Mouse (Mus musculus) forebrain, embryonic 15.5 days (tissue): ENCODE measurements at regions not wholly inside any gene's neighbourhood (a gene's known extent, or its start where the extent isn't known, plus 50 kb on each side); places are given as distances from the start of the nearest gene placed in this dataset.

Source experiments
- ATAC-seq: fragments of 200-750 bp; cut with Nextera tagmentation; replicated peaks from 2 replicates; pipeline ENCODE4 v1.8.0; 2017; ENCODE audit warnings: mild to moderate bottlenecking, moderate TSS enrichment, moderate library complexity
- H3K27ac ChIP-seq: fragments of 300-500 bp; sonication (generic); replicated peaks from 2 replicates; pipeline ENCODE4 v1.5.1; 2015; ENCODE audit warnings: mild to moderate bottlenecking, inconsistent platforms
- H3K27me3 ChIP-seq: fragments of 300-500 bp; sonication (generic); 2 replicates; pipeline ENCODE4 v1.6.1; 2015; ENCODE audit warnings: inconsistent platforms
- H3K36me3 ChIP-seq: fragments of 300-500 bp; sonication (generic); 2 replicates; pipeline ENCODE4 v1.6.1; 2015; ENCODE audit warnings: mild to moderate bottlenecking, inconsistent platforms
- H3K4me1 ChIP-seq: fragments of 300-500 bp; sonication (generic); 2 replicates; pipeline ENCODE4 v1.6.1; 2015; ENCODE audit warnings: inconsistent platforms
- H3K4me2 ChIP-seq: fragments of 300-500 bp; sonication (generic); replicated peaks from 2 replicates; pipeline ENCODE4 v1.6.1; 2015; ENCODE audit warnings: mild to moderate bottlenecking, inconsistent platforms
- H3K4me3 ChIP-seq: fragments of 300-500 bp; sonication (generic); 2 replicates; pipeline ENCODE4 v1.5.1; 2015; ENCODE audit warnings: mild to moderate bottlenecking, inconsistent platforms
- H3K9ac ChIP-seq: fragments of 300-500 bp; sonication (generic); replicated peaks from 2 replicates; pipeline ENCODE4 v1.6.1; 2015; ENCODE audit warnings: mild to moderate bottlenecking, inconsistent platforms
- H3K9me3 ChIP-seq: fragments of 300-500 bp; sonication (generic); 2 replicates; pipeline ENCODE4 v1.6.1; 2016; ENCODE audit warnings: inconsistent platforms
- WGBS: fragments of 180-500 bp; shearing (Covaris S2); methylation state at CpG from one replicate; pipeline ENCODE4 v1.1.7; 2015; ENCODE audit warnings: mixed read lengths; 5-methylcytosine and 5-hydroxymethylcytosine counted together

DNA sequence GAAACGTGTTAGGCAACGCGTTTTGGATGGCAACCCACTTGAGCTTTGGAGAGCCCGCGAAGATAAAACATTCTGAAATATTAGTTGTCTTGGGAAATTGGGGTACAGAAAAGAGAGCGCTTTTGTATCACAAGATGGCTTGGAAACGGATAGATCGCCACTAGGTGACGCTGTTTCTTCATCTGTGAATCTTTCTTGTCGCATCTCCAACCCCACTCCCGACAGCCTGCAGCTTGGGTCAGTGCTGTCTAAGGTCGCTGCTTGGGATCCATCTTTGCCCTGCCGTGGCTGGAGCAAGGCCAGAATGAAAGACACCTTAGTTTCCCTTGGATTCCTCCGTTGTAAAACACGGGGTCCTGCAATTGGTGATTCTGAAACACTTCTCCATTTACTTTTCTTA, 88.3 kb downstream of the Aldh8a1 start:
- Histone ChIP-seq H3K9ac (no peak overlapping the region), H3K27ac (no peak overlapping the region), H3K4me3 (no peak overlapping the region), H3K36me3 (no peaks in the 10 kb centered on the region), H3K4me1 (peaks cover 11% of the 10 kb centered on the region), H3K27me3 (no peaks in the 10 kb centered on the region), H3K9me3 (no peaks in the 10 kb centered on the region), H3K4me2 (0 out of 2 replicates have a peak overlapping the region, but pooled peaks have one; percentile 12)
- 3% methylated on average over 15 of the region's 15 CpGs for WGBS
- peak; percentile 75 for ATAC-seq

DNA sequence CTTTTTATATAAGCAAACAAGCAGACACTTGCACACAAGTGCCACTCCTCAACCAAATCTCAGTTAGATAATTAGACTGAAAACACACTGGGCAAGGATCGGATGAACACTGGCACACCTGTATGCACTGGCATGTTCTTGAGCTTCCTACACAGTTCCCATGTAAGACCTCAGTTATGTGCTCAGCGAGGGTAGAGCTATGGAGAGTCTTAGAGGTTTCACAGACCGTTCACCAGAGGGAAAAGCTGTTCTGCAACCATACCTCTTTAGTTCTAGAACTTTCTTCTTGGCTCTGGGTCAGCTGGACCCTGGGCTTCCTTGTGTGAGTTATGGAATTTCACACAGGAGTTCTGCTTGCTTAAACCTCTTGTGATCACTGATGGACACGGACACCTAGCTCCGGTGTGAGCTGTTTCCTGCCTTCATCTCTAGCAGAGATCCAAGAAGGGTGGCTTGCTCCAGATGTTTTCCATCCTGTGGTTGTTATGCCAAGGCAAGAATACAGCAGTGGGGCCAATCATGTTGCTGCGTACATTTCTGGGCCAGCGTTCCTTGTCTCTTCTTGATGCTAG, 88.8 kb downstream of the Aldh8a1 start:
- ATAC-seq = peak; percentile 51
- WGBS = 53% methylated on average over 7 of the region's 7 CpGs

DNA sequence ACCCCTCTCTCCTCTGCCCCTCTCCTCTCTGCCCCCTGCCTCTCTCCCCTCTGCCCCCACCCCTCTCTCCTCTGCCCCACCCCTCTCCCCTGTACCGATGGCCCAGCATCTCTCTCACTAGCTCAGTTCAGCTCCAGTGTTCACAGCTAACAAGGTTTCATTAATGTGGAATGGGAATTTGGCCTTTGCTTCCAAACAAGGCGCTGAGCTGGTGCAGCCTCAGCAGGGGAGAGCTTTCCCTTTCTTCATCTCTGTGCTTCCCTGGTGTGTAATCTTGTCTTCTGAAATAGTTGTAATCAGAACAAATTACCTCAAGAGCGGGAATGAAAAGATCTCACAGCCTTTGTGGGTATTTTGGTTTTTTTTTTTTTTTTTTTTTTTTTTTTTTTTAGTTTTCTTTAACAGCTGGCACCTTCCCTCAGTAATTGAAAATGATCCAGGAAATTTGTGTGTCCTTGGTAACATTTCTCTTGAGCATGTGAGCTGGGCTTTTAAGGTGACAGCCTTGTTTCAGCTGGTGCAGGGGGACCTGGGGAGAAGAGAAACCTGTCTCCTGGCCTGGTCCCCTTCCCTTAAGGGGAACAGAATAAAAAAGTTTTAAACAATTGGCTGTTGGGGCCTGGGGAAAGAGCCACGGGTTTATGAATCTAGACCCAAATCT, 90.5 kb downstream of the Aldh8a1 start:
- ATAC-seq = 0 out of 2 replicates have a peak, but pooled peaks have one; percentile 30
- Histone ChIP-seq H3K4me1 (peaks cover 11% of the 10 kb centered on the region), H3K4me3 (no peak overlapping the region), H3K4me2 (no peak overlapping the region), H3K27me3 (no peaks in the 10 kb centered on the region), H3K27ac (no peak overlapping the region), H3K36me3 (no peaks in the 10 kb centered on the region), H3K9ac (no peak overlapping the region), H3K9me3 (no peaks in the 10 kb centered on the region)
- WGBS = 4% methylated on average over 4 of the region's 4 CpGs

More for the DNA sequence above, 88.8 kb downstream of the Aldh8a1 start:
- Histone ChIP-seq H3K4me2 (no peak overlapping the region), H3K27ac (no peak overlapping the region), H3K4me3 (no peak overlapping the region), H3K9ac (no peak overlapping the region), H3K9me3 (no peaks in the 10 kb centered on the region), H3K27me3 (no peaks in the 10 kb centered on the region), H3K36me3 (no peaks in the 10 kb centered on the region), H3K4me1 (peaks cover 11% of the 10 kb centered on the region)

DNA sequence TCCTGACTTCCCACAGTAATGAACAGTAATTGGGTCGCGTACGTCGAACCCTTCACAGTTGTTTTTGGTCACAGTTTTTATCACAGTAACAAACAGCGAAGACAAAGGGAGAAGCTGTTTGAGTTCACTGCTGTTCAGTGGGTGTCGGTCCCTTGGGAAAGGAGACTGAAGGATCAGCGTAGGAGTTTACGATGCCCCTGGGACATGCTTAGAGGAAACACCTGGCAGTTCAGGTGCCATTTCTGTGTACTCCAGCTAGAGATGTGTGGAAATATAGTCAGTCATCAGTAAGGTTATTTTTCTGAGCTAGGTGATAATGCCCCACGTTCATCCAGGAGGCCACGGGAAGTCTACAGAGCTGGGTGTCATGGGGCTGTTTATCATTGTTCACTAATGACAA, 91.3 kb downstream of the Aldh8a1 start:
- 61% methylated on average over 10 of the region's 10 CpGs for WGBS
- Histone ChIP-seq H3K9me3 (no peaks in the 10 kb centered on the region), H3K4me1 (peaks cover 11% of the 10 kb centered on the region), H3K27ac (no peak overlapping the region), H3K9ac (no peak overlapping the region), H3K36me3 (no peaks in the 10 kb centered on the region), H3K27me3 (no peaks in the 10 kb centered on the region), H3K4me3 (no peak overlapping the region), H3K4me2 (no peak overlapping the region)
- ATAC-seq = no peak

DNA sequence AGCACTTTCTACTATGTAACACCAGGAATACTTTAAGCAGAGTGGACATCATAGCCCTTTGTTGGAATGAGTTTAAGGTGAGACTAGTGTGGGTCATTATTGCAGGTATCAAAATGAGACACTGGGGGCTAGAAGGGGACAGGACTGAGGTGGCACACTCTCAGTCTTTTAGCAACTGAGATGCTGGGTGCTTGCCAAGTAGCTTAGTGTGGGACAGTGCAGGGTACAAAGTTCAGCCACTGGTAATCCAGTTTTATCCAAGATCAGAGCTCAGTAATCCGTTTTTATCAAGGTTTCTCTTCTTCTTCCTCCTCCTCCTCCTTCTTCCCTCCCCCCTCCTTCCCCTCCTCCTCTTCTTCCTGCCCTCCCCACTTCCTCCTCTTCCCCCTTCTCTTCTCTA, 92.9 kb downstream of the Aldh8a1 start:
- Histone ChIP-seq H3K27me3 (no peaks in the 10 kb centered on the region), H3K36me3 (no peaks in the 10 kb centered on the region), H3K9ac (no peak overlapping the region), H3K4me2 (no peak overlapping the region), H3K27ac (no peak overlapping the region), H3K4me1 (peaks cover 11% of the 10 kb centered on the region), H3K9me3 (no peaks in the 10 kb centered on the region), H3K4me3 (no peak overlapping the region)
- no peak for ATAC-seq
- WGBS = 20% methylated on average over 1 of the region's 1 CpGs

DNA sequence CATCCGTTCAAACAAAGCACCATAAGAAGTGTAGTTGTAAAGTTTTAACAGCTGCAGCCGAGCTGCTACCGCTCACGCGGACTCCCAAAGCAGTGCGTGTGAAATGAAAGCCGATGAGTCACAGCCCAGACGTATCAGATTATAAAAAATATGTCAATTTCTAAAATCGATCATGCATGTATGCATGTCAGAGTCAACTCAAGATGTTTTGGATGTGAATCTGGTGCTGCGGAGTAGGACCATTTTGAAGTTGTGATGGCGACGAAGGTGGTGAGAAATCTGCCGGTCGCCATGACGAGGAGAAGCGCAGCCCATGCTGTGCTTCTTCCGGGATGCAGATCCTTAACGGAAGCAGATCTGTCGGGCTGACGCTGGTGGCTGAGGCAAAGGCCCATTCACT, 93.5 kb downstream of the Aldh8a1 start:
- no peaks in the 10 kb centered on the region for H3K36me3 ChIP-seq
- no peaks in the 10 kb centered on the region for H3K27me3 ChIP-seq
- ATAC-seq = no peak
- H3K9ac ChIP-seq = no peak overlapping the region
- no peak overlapping the region for H3K4me3 ChIP-seq
- H3K27ac ChIP-seq = no peak overlapping the region
- 71% methylated on average over 20 of the region's 20 CpGs for WGBS
- H3K9me3 ChIP-seq = no peaks in the 10 kb centered on the region
- H3K4me2 ChIP-seq = no peak overlapping the region
- peaks cover 9% of the 10 kb centered on the region for H3K4me1 ChIP-seq

DNA sequence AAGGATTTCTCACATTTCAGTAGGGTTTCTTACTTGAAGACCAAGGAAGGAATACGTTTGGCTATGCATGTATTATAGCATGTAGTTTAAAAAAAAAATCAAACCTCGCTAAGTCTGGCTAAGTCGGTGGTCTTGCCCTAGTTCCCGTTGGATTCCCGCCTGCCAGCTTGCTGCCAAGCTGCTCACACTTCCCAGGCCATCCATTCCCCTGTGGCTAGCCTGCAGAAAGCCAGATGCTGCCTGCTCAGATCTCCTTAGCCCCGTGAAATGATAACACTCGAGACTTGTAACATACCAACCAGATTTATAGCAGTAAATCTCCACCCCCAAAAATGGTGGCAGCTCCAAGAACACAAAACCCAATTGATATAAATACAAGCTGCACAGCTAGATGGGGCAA, 97.2 kb downstream of the Aldh8a1 start:
- H3K36me3 ChIP-seq = no peaks in the 10 kb centered on the region
- H3K27ac ChIP-seq = no peak overlapping the region
- H3K9ac ChIP-seq = no peak overlapping the region
- H3K27me3 ChIP-seq = no peaks in the 10 kb centered on the region
- H3K4me2 ChIP-seq = no peak overlapping the region
- no peak overlapping the region for H3K4me3 ChIP-seq
- WGBS = 83% methylated on average over 7 of the region's 7 CpGs
- H3K9me3 ChIP-seq = no peaks in the 10 kb centered on the region
- H3K4me1 ChIP-seq = no peaks in the 10 kb centered on the region
- ATAC-seq = no peak

DNA sequence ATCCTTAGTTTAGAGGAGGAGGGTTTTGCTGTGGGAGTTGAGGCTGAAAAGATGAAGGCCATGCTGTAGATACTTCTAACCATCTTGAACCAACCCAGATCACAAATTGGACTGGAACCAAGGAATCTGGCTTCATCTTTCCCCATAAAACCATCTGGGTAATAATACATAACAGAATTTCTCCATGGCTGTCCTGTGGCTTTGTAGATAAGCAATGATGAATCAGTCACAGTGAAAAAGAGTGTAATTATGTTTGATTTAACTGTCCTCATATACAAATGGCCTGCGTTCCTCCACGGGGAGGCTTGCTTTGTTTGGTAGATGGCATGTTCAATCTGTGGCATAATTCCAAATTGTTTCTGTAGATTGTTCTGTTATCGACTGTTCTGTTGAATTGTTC, 100.9 kb downstream of the Aldh8a1 start:
- no peak for ATAC-seq
- 71% methylated on average over 3 of the region's 3 CpGs for WGBS

DNA sequence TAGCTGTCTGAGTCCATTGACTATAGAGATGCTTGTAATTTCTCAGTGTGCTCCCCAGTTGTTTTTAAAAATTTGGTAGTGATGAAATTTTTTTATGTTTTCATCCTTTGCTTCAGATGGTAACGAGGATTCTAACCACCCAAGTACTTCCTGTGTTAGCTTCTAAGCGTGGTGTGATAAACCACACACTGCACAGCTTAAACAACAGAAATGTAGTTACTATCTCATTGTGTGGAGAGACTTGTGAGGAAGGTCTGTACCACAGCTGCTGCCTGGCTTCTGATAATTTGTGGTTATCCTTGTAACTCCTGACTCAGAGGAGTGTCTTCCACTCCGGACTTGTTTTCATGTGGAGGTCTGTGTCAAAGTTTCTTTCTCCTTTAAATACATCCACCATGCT, 102.3 kb downstream of the Aldh8a1 start:
- no peak for ATAC-seq
- no peak overlapping the region for H3K4me2 ChIP-seq
- no peak overlapping the region for H3K9ac ChIP-seq
- no peaks in the 10 kb centered on the region for H3K27me3 ChIP-seq
- H3K27ac ChIP-seq = no peak overlapping the region
- no peak overlapping the region for H3K4me3 ChIP-seq
- 90% methylated on average over 3 of the region's 3 CpGs for WGBS
- H3K36me3 ChIP-seq = no peaks in the 10 kb centered on the region
- no peaks in the 10 kb centered on the region for H3K4me1 ChIP-seq
- H3K9me3 ChIP-seq = no peaks in the 10 kb centered on the region

More for the DNA sequence above, 100.9 kb downstream of the Aldh8a1 start:
- no peak overlapping the region for H3K9ac ChIP-seq
- H3K4me1 ChIP-seq = no peaks in the 10 kb centered on the region
- no peaks in the 10 kb centered on the region for H3K36me3 ChIP-seq
- H3K4me3 ChIP-seq = no peak overlapping the region
- no peaks in the 10 kb centered on the region for H3K9me3 ChIP-seq
- H3K27ac ChIP-seq = no peak overlapping the region
- H3K4me2 ChIP-seq = no peak overlapping the region
- H3K27me3 ChIP-seq = no peaks in the 10 kb centered on the region

DNA sequence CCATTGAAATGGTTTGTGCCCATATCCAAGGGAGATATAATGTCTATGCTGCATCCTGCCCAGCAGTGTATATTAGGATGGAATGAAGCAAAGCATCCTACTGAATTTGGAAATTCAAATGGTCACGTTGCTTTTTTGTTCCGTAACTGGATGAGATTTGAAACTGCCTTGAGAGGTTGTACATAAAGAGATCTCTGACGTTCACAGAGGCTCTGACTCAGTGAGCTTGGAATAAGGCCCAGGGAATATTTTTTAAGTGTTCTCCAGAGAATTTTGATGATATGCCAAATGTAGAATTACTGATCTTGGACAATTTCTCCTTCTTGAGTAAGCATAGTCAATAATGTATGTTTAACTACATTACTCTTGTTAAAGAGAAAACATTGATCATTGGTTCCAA, 104.2 kb downstream of the Aldh8a1 start:
- Histone ChIP-seq H3K27ac (no peak overlapping the region), H3K9ac (no peak overlapping the region), H3K4me2 (no peak overlapping the region), H3K4me1 (peaks cover 3% of the 10 kb centered on the region; the same call in 1 of the 2 replicates), H3K4me3 (no peak overlapping the region), H3K9me3 (no peaks in the 10 kb centered on the region), H3K36me3 (no peaks in the 10 kb centered on the region), H3K27me3 (no peaks in the 10 kb centered on the region)
- no peak for ATAC-seq
- WGBS = 87% methylated on average over 3 of the region's 3 CpGs

DNA sequence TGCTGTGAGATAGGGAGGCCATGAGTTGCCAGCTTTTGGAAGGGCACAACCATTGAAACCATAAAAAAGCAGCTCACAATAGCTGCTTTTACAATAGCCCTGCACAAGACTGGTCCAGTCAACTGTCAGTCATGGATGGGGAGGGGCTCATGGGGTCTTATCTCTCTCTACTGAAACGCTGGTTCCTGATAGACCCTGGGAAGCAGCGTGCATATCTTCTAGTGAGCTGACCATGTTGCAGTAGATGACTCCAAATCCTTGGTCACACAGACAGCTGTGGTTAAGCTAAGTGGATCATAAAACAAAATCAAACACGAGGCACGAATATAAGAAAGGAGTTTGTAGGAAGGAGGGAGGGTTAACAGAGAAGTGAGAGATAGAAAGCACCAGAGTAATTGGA, 105.0 kb downstream of the Aldh8a1 start:
- WGBS = 79% methylated on average over 4 of the region's 4 CpGs
- Histone ChIP-seq H3K4me2 (no peak overlapping the region), H3K27me3 (no peaks in the 10 kb centered on the region), H3K4me1 (peaks cover 5% of the 10 kb centered on the region; the same call in 1 of the 2 replicates), H3K9ac (no peak overlapping the region), H3K4me3 (no peak overlapping the region), H3K27ac (no peak overlapping the region), H3K36me3 (no peaks in the 10 kb centered on the region), H3K9me3 (no peaks in the 10 kb centered on the region)
- no peak for ATAC-seq

DNA sequence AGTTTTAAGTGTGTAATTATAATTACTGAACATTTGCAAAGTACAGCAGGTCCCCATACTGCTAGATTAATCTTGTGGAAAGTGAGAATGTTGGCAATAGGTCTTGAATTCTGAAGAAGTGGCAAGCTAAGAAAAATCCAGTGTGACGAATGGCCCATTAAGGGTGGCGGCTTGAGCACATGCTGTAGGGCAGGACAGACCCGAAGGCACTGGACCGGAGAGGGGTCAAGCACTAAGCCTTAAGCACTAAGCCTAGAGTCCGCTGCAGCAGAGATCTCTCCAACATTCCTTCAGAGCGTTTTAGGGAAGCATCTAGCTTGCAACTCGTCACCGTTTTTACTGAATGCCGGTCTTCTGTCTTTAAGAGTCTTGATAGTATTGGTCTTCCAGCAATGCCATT, 105.6 kb downstream of the Aldh8a1 start:
- no peaks in the 10 kb centered on the region for H3K27me3 ChIP-seq
- WGBS = 89% methylated on average over 9 of the region's 9 CpGs
- no peaks in the 10 kb centered on the region for H3K36me3 ChIP-seq
- H3K9me3 ChIP-seq = no peaks in the 10 kb centered on the region
- no peak overlapping the region for H3K27ac ChIP-seq
- no peak overlapping the region for H3K4me3 ChIP-seq
- H3K4me2 ChIP-seq = no peak overlapping the region
- no peak for ATAC-seq
- peaks cover 5% of the 10 kb centered on the region; the same call in 1 of the 2 replicates for H3K4me1 ChIP-seq
- H3K9ac ChIP-seq = no peak overlapping the region

DNA sequence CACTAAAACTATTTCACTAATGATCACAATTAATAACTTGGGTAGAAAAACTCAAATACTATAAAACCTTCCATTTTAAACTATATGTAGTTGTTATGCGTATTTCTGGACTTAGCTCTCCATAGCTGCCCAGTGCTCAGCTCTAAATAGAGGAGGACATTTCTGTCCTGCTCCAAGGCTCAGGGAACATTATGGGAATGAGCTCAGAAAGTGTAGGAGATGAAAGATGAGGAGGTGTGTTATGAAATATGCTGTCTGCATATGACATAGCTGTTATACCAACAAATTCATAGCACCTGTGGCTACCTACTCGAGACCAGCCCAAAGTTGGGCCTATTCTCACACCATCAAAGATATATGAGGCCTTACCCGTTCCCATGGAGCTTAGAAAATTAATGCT, 106.3 kb downstream of the Aldh8a1 start:
- H3K27ac ChIP-seq = no peak overlapping the region
- H3K9me3 ChIP-seq = no peaks in the 10 kb centered on the region
- no peak for ATAC-seq
- H3K4me1 ChIP-seq = peaks cover 5% of the 10 kb centered on the region; the same call in 1 of the 2 replicates
- no peaks in the 10 kb centered on the region for H3K27me3 ChIP-seq
- no peak overlapping the region for H3K9ac ChIP-seq
- H3K4me2 ChIP-seq = no peak overlapping the region
- no peak overlapping the region for H3K4me3 ChIP-seq
- 93% methylated on average over 3 of the region's 3 CpGs for WGBS
- no peaks in the 10 kb centered on the region for H3K36me3 ChIP-seq
